Mouse (Mus musculus) G1E (cell line): ENCODE results near the gene Clasp2.

Experiments
- CTCF ChIP-seq: IDR thresholded peaks from 2 replicates; pipeline ENCODE4 v1.5.1; 2012; ENCODE audit warnings: low read depth, low read length, inconsistent platforms, mixed read lengths
- GATA1 ChIP-seq: IDR thresholded peaks from 2 replicates; pipeline ENCODE4 v1.6.1; 2012; ENCODE audit warnings: borderline replicate concordance, low read length, inconsistent platforms, mixed read lengths
- GATA2 ChIP-seq: IDR thresholded peaks from 2 replicates; pipeline ENCODE4 v1.6.1; 2012; ENCODE audit warnings: low read depth, low read length, inconsistent platforms, borderline replicate concordance
- POLR2AphosphoS5 ChIP-seq: IDR thresholded peaks from 2 replicates; pipeline ENCODE4 v1.6.1; 2012; ENCODE audit warnings: low read depth, low read length, inconsistent platforms; ENCODE audit not compliant: insufficient replicate concordance
- TAL1 ChIP-seq: conservative IDR thresholded peaks from 2 replicates; pipeline ENCODE4 v1.6.1; 2012; ENCODE audit warnings: low read depth, low read length, inconsistent platforms, mixed read lengths

- TF ChIP-seq GATA1, result no peak
- TF ChIP-seq CTCF, result no peak
- no peak for TF ChIP-seq TAL1
- TF ChIP-seq POLR2AphosphoS5, result no peak
- TF ChIP-seq GATA2, result no peak
Measured at GRCm38 (mm10) chr9:113742361-113742794, 1.1 kb downstream of the Clasp2 start.
